Mouse (Mus musculus) ES-E14 (cell line): ENCODE measurements around the gene A630076J17Rik. TPM values are rescaled to one million over a fixed set of nuclear protein-coding genes. Genes with fewer than 3 reads are reported as not detected.

Experiments used
- DNase-seq: peaks from one replicate; pipeline ENCODE4 v3.0.0-alpha.2; 2013; ENCODE audit warnings: low read depth, low spot score
- H3K27ac ChIP-seq: 2 replicates; pipeline ENCODE4 v1.5.1; 2012; ENCODE audit warnings: low read depth, mild to moderate bottlenecking, low read length, moderate library complexity, mixed read lengths; ENCODE audit not compliant: poor library complexity, insufficient read depth, severe bottlenecking
- H3K36me3 ChIP-seq: 2 replicates; pipeline ENCODE4 v1.6.1; 2012; ENCODE audit warnings: mild to moderate bottlenecking, low read length, moderate library complexity, mixed read lengths; ENCODE audit not compliant: control insufficient read depth, poor library complexity, insufficient read depth, severe bottlenecking
- H3K4me1 ChIP-seq, 2 experiments: fragments of 150-350 bp in 1 of 2; sonication (generic) in 1 of 2; 2 replicates each; pipeline ENCODE4 v1.6.1; 2012; ENCODE audit warnings: low read length in 2 of 2, mild to moderate bottlenecking in 1 of 2, mixed read lengths in 1 of 2; ENCODE audit not compliant: control insufficient read depth in 2 of 2, insufficient read depth in 2 of 2, poor library complexity in 1 of 2
- H3K4me3 ChIP-seq, 2 experiments: fragments of 150-350 bp in 1 of 2; sonication (generic) in 1 of 2; 2 replicates each; pipeline ENCODE4 v1.5.1; 2012; ENCODE audit warnings: low read length in 2 of 2, low read depth in 1 of 2, mild to moderate bottlenecking in 1 of 2, mixed read lengths in 1 of 2; ENCODE audit not compliant: insufficient read depth in 1 of 2, poor library complexity in 1 of 2, severe bottlenecking in 1 of 2
- H3K9ac ChIP-seq: 2 replicates; pipeline ENCODE4 v1.6.1; 2012; ENCODE audit warnings: low read depth, mild to moderate bottlenecking, low read length, mixed read lengths; ENCODE audit not compliant: poor library complexity, insufficient read depth, severe bottlenecking
- H3K9me3 ChIP-seq: fragments of 150-350 bp; sonication (generic); 2 replicates; pipeline ENCODE4 v1.6.1; 2012; ENCODE audit warnings: low read depth, mild to moderate bottlenecking, low read length; ENCODE audit not compliant: control insufficient read depth, insufficient read depth
- CHD2 ChIP-seq: IDR thresholded peaks from 2 replicates; pipeline ENCODE4 v1.6.1; 2014; ENCODE audit warnings: mild to moderate bottlenecking, low read depth, low read length, inconsistent platforms
- HCFC1 ChIP-seq: IDR thresholded peaks from 2 replicates; pipeline ENCODE4 v1.6.1; 2012; ENCODE audit warnings: low read length, inconsistent platforms, borderline replicate concordance; ENCODE audit not compliant: insufficient read depth
- MAFK ChIP-seq: IDR thresholded peaks from 2 replicates; pipeline ENCODE4 v1.6.1; 2014; ENCODE audit warnings: mild to moderate bottlenecking, low read depth, low read length, inconsistent platforms; ENCODE audit not compliant: insufficient read depth
- ZC3H11A ChIP-seq: IDR thresholded peaks from 2 replicates; pipeline ENCODE4 v1.6.1; 2012; ENCODE audit warnings: low read depth, mild to moderate bottlenecking, inconsistent platforms, low read length, borderline replicate concordance
- ZNF384 ChIP-seq: IDR thresholded peaks from 2 replicates; pipeline ENCODE4 v1.6.1; 2012; ENCODE audit warnings: low read depth, low read length, inconsistent platforms
- in situ Hi-C, 2 experiments: fragments of 600-800 bp; cut with MboI; formaldehyde crosslinking; loops; one replicate each; pipeline ENCODE4 v1.15.1; 2025; ENCODE audit warnings: low sequenced_read_pairs in 2 of 2, inconsistent platforms in 1 of 2; ENCODE audit not compliant: unreplicated experiment in 2 of 2
- total RNA-seq: library from RNA; depleted of rRNA; stranded (reverse); fragments of 300-350 nt; gene quantifications from 2 replicates; pipeline ENCODE4 v1.2.3, GENCODE M21; 2012

Gene A630076J17Rik
- total RNA-seq, 1 experiment = not detected

GRCm38 (mm10) chr3:107241389-107242094 is 11.1 kb downstream of the A630076J17Rik start:
- Histone ChIP-seq H3K27ac (no peak overlapping the region), H3K4me1 (no peaks in the 10 kb centered on the region), H3K4me3 (no peak overlapping the region), H3K36me3 (no peaks in the 10 kb centered on the region), H3K9me3 (no peaks in the 10 kb centered on the region), H3K9ac (no peak overlapping the region)
- TF ChIP-seq CHD2 = no peak
- TF ChIP-seq HCFC1 = no peak
- TF ChIP-seq ZNF384 = no peak
- TF ChIP-seq ZC3H11A = no peak
- no peak for TF ChIP-seq MAFK
- in situ Hi-C loops = loop anchor here in 1 of 2 experiments (25.0 kb wide), 1 partner anchor 221 kb away; the partner anchor contains the start of gene Kcnc4
- DNase-seq = no peak

- Histone ChIP-seq H3K4me1 (no peaks in the 10 kb centered on the region), H3K27ac (no peak overlapping the region)
- in situ Hi-C loops = loop anchor here in 1 of 2 experiments (25.0 kb wide), 1 partner anchor 215 kb away; the partner anchor contains the start of gene Kcnc4
Measured at GRCm38 (mm10) chr3:107246876-107247275, 16.5 kb downstream of the A630076J17Rik start.

GRCm38 (mm10) chr3:107249042-107249441 is 18.6 kb downstream of the A630076J17Rik start:
- Histone ChIP-seq H3K4me1 (no peaks in the 10 kb centered on the region), H3K36me3 (no peaks in the 10 kb centered on the region), H3K4me3 (no peak overlapping the region), H3K9me3 (no peaks in the 10 kb centered on the region), H3K9ac (no peak overlapping the region), H3K27ac (no peak overlapping the region)
- TF ChIP-seq ZC3H11A (no peak), HCFC1 (no peak), ZNF384 (no peak), MAFK (no peak), CHD2 (no peak)
- no peak for DNase-seq
- in situ Hi-C loops = loop anchor here in 1 of 2 experiments (25.0 kb wide), 1 partner anchor 213 kb away; the partner anchor contains the start of gene Kcnc4

More at GRCm38 (mm10) chr3:107246876-107247275, 16.5 kb downstream of the A630076J17Rik start:
- no peak for DNase-seq
- no peak overlapping the region for H3K4me3 ChIP-seq
- no peak overlapping the region for H3K9ac ChIP-seq
- H3K9me3 ChIP-seq = no peaks in the 10 kb centered on the region
- TF ChIP-seq ZC3H11A (no peak), ZNF384 (no peak), HCFC1 (no peak), MAFK (no peak), CHD2 (no peak)
- no peaks in the 10 kb centered on the region for H3K36me3 ChIP-seq

- Histone ChIP-seq H3K4me1 (no peaks in the 10 kb centered on the region), H3K4me3 (no peak overlapping the region), H3K27ac (no peak overlapping the region), H3K9ac (no peak overlapping the region), H3K9me3 (no peaks in the 10 kb centered on the region), H3K36me3 (no peaks in the 10 kb centered on the region)
- TF ChIP-seq MAFK = no peak
- TF ChIP-seq ZNF384 = no peak
- TF ChIP-seq HCFC1 = no peak
- TF ChIP-seq ZC3H11A = no peak
- no peak for TF ChIP-seq CHD2
- no peak for DNase-seq
- in situ Hi-C loops = no loop called here
Measured at GRCm38 (mm10) chr3:107250320-107250719, 19.9 kb downstream of the A630076J17Rik start.

GRCm38 (mm10) chr3:107252035-107252434 is 21.6 kb downstream of the A630076J17Rik start:
- TF ChIP-seq ZC3H11A (no peak), HCFC1 (no peak), CHD2 (no peak), ZNF384 (no peak), MAFK (no peak)
- in situ Hi-C loops = no loop called here
- no peak overlapping the region for H3K4me3 ChIP-seq
- no peaks in the 10 kb centered on the region for H3K36me3 ChIP-seq
- no peak for DNase-seq
- no peak overlapping the region for H3K9ac ChIP-seq
- no peak overlapping the region for H3K27ac ChIP-seq
- H3K9me3 ChIP-seq = no peaks in the 10 kb centered on the region
- H3K4me1 ChIP-seq = no peaks in the 10 kb centered on the region
